Mouse (Mus musculus) myocyte (in vitro differentiated cells): ENCODE results near the gene Aatk.

Experiments
- CEBPB ChIP-seq: IDR thresholded peaks from 2 replicates; pipeline ENCODE4 v1.6.1; 2011; ENCODE audit warnings: mild to moderate bottlenecking, moderate library complexity; ENCODE audit not compliant: poor library complexity, insufficient read depth, severe bottlenecking
- MAX ChIP-seq: IDR thresholded peaks from one replicate; pipeline ENCODE4 v1.6.1; 2011; ENCODE audit warnings: low read depth, mild to moderate bottlenecking, control low read depth
- MYOG ChIP-seq, 3 experiments: IDR thresholded peaks; one replicate each; pipeline ENCODE4 v1.6.1; 2011; ENCODE audit warnings: control low read depth in 2 of 3, low read depth in 2 of 3, mild to moderate bottlenecking in 2 of 3; ENCODE audit not compliant: insufficient read length in 2 of 3, control insufficient read depth in 1 of 3, insufficient read depth in 1 of 3
- POLR2A ChIP-seq: IDR thresholded peaks from one replicate; pipeline ENCODE4 v1.6.1; 2011; ENCODE audit warnings: low read depth, mild to moderate bottlenecking, control low read depth, moderate library complexity; ENCODE audit not compliant: insufficient read length
- POLR2AphosphoS2 ChIP-seq: IDR thresholded peaks from one replicate; pipeline ENCODE4 v1.6.1; 2011; ENCODE audit warnings: low read depth, control low read depth; ENCODE audit not compliant: insufficient read length
- TCF12 ChIP-seq: IDR thresholded peaks from one replicate; pipeline ENCODE4 v1.6.1; 2011; ENCODE audit warnings: mild to moderate bottlenecking, control low read depth; ENCODE audit not compliant: poor library complexity, insufficient read depth, severe bottlenecking
- USF1 ChIP-seq: IDR thresholded peaks from one replicate; pipeline ENCODE4 v1.6.1; 2011; ENCODE audit warnings: low read depth, mild to moderate bottlenecking, control low read depth, moderate library complexity

GRCm38 (mm10) chr11:120048252-120048556, 1.2 kb upstream of the Aatk start:
- no peak for TF ChIP-seq TCF12
- no peak for TF ChIP-seq POLR2A
- TF ChIP-seq CEBPB: no peak
- TF ChIP-seq USF1: no peak
- TF ChIP-seq POLR2AphosphoS2: no peak
- TF ChIP-seq MAX: no peak
- TF ChIP-seq MYOG (IDR thresholded peaks at IDR 0.05; ENCODE audit: control insufficient read depth in 1 of 3, insufficient read depth in 1 of 3, insufficient read length in 2 of 3, low read depth in 2 of 3): no peak
